Mouse (Mus musculus) cortical plate, adult 2 months (tissue): Measurements from ENCODE around the gene Uggt2.

Source experiments
- CTCF ChIP-seq: fragments of 200-500 bp; IDR thresholded peaks from 2 replicates; pipeline ENCODE4 v1.5.1; 2011; ENCODE audit warnings: mild to moderate bottlenecking, control low read depth, low read length; ENCODE audit not compliant: insufficient read depth; ENCODE audit errors: extremely low read depth
- POLR2A ChIP-seq: fragments of 200-500 bp; IDR thresholded peaks from 2 replicates; pipeline ENCODE4 v1.6.1; 2011; ENCODE audit warnings: mild to moderate bottlenecking, low read length, control low read depth; ENCODE audit not compliant: insufficient read depth; ENCODE audit errors: extremely low read depth

DNA sequence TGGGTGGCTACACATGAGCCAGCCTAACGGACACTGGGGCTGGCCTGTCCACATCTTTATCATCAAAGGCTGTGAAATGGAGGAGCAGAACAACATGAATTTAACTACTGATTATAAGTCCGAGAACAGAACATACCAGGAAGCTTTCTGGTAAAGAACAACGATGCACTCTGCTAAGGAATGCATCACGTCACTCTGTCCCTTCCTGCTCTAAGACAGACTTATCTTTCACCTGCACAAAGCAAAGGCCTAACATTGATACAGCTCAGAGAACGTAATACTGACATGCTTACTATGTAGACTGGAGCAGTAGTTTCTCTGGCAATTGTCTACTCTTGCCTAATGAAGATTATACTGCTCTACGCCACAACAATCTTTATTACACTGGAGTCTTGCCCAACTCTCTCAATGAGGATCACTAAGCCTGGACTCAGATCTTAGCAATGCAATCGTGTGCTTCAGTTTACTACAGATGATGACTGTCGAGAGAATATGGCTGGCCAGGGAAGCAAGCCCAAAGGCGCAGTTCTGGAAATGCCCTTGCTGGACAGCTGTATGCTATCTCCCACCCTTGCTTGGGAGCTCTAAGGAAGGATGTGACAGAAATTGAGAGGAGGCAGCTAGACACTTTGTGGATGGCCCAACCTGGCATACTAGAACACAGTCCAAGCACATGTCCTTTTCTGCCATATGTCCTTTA is 103.9 kb downstream of the Uggt2 start:
- TF ChIP-seq CTCF: no peak
- no peak for TF ChIP-seq POLR2A
